Mouse (Mus musculus): Measurements from ENCODE around the gene Tmem150c. TPM values are rescaled to one million over a fixed set of nuclear protein-coding genes. Genes with fewer than 3 reads are reported as not detected.

Tmem150c gene
- total and polyA plus RNA-seq, 2 experiments: 0.07 TPM; not detected in 1

GRCm38 (mm10) chr5:100178122-100178780, 18.6 kb upstream of the Tmem150c start:
- no peak for TF ChIP-seq POLR2A (IDR thresholded peaks at IDR 0.05; ENCODE audit: extremely low read depth, insufficient read depth, low read length)
- TF ChIP-seq CTCF (IDR thresholded peaks at IDR 0.05; ENCODE audit: low read depth, low read length): no peak

GRCm38 (mm10) chr5:100177547-100177946, 17.9 kb upstream of the Tmem150c start:
- H3K4me1 ChIP-seq (ENCODE audit: control insufficient read depth, insufficient read depth, low read length): no peaks in the 10 kb centered on the region
- TF ChIP-seq POLR2A (IDR thresholded peaks at IDR 0.05; ENCODE audit: extremely low read depth, insufficient read depth, low read length): no peak
- TF ChIP-seq CTCF (IDR thresholded peaks at IDR 0.05; ENCODE audit: low read depth, low read length): no peak
- 25% methylated on average over 5 of the region's 5 CpGs for WGBS

More at GRCm38 (mm10) chr5:100178122-100178780, 18.6 kb upstream of the Tmem150c start:
- Histone ChIP-seq H3K4me3 (ENCODE audit: insufficient read depth, low read depth, low read length) (no peak overlapping the region), H3K9ac (ENCODE audit: low read depth, low read length) (no peak overlapping the region), H3K36me3 (ENCODE audit: control insufficient read depth, insufficient read depth, low read length) (no peaks in the 10 kb centered on the region), H3K4me1 (ENCODE audit: control insufficient read depth, insufficient read depth, low read length) (no peaks in the 10 kb centered on the region), H3K27ac (replicated peaks; ENCODE audit: insufficient read depth, low read depth, low read length) (no peak overlapping the region), H3K27me3 (ENCODE audit: control insufficient read depth, insufficient read depth, low read length) (no peaks in the 10 kb centered on the region), H3K79me2 (ENCODE audit: control insufficient read depth, insufficient read depth, low read length) (no peaks in the 10 kb centered on the region)
- WGBS: 84% methylated on average over 4 of the region's 4 CpGs
- DNase-seq (ENCODE audit: extremely low read depth, low read depth, low spot score): no peak

GRCm38 (mm10) chr5:100176096-100176495, 16.5 kb upstream of the Tmem150c start:
- TF ChIP-seq POLR2A (IDR thresholded peaks at IDR 0.05; ENCODE audit: extremely low read depth, insufficient read depth, low read length): no peak
- TF ChIP-seq CTCF (IDR thresholded peaks at IDR 0.05; ENCODE audit: low read depth, low read length): no peak
- Histone ChIP-seq H3K4me1 (ENCODE audit: control insufficient read depth, insufficient read depth, low read length) (no peaks in the 10 kb centered on the region), H3K27me3 (ENCODE audit: control insufficient read depth, insufficient read depth, low read length) (no peaks in the 10 kb centered on the region), H3K79me2 (ENCODE audit: control insufficient read depth, insufficient read depth, low read length) (no peaks in the 10 kb centered on the region), H3K4me3 (ENCODE audit: insufficient read depth, low read depth, low read length) (no peak overlapping the region), H3K27ac (replicated peaks; ENCODE audit: insufficient read depth, low read depth, low read length) (no peak overlapping the region), H3K9ac (ENCODE audit: low read depth, low read length) (no peak overlapping the region), H3K36me3 (ENCODE audit: control insufficient read depth, insufficient read depth, low read length) (no peaks in the 10 kb centered on the region)
- WGBS: 86% methylated on average over 5 of the region's 5 CpGs
- no peak for DNase-seq (ENCODE audit: extremely low read depth, low read depth, low spot score)

More at GRCm38 (mm10) chr5:100177547-100177946, 17.9 kb upstream of the Tmem150c start:
- H3K36me3 ChIP-seq (ENCODE audit: control insufficient read depth, insufficient read depth, low read length): no peaks in the 10 kb centered on the region
- no peak overlapping the region for H3K4me3 ChIP-seq (ENCODE audit: insufficient read depth, low read depth, low read length)
- no peak overlapping the region for H3K27ac ChIP-seq (replicated peaks; ENCODE audit: insufficient read depth, low read depth, low read length)
- H3K79me2 ChIP-seq (ENCODE audit: control insufficient read depth, insufficient read depth, low read length): no peaks in the 10 kb centered on the region
- no peak overlapping the region for H3K9ac ChIP-seq (ENCODE audit: low read depth, low read length)
- DNase-seq (ENCODE audit: extremely low read depth, low read depth, low spot score): peak; percentile 37
- no peaks in the 10 kb centered on the region for H3K27me3 ChIP-seq (ENCODE audit: control insufficient read depth, insufficient read depth, low read length)

- DNase-seq (ENCODE audit: extremely low read depth, low read depth, low spot score): no peak
- Histone ChIP-seq H3K27ac (replicated peaks; ENCODE audit: insufficient read depth, low read depth, low read length) (no peak overlapping the region), H3K4me1 (ENCODE audit: control insufficient read depth, insufficient read depth, low read length) (no peaks in the 10 kb centered on the region), H3K9ac (ENCODE audit: low read depth, low read length) (no peak overlapping the region), H3K4me3 (ENCODE audit: insufficient read depth, low read depth, low read length) (no peak overlapping the region), H3K36me3 (ENCODE audit: control insufficient read depth, insufficient read depth, low read length) (no peaks in the 10 kb centered on the region), H3K79me2 (ENCODE audit: control insufficient read depth, insufficient read depth, low read length) (no peaks in the 10 kb centered on the region), H3K27me3 (ENCODE audit: control insufficient read depth, insufficient read depth, low read length) (no peaks in the 10 kb centered on the region)
- no peak for TF ChIP-seq POLR2A (IDR thresholded peaks at IDR 0.05; ENCODE audit: extremely low read depth, insufficient read depth, low read length)
- no peak for TF ChIP-seq CTCF (IDR thresholded peaks at IDR 0.05; ENCODE audit: low read depth, low read length)
- WGBS: 82% methylated on average over 7 of the region's 7 CpGs
Observed at GRCm38 (mm10) chr5:100175582-100175981, 16.0 kb upstream of the Tmem150c start.

- WGBS: 69% methylated on average over 4 of the region's 4 CpGs
- no peaks in the 10 kb centered on the region for H3K4me1 ChIP-seq (ENCODE audit: control insufficient read depth, insufficient read depth, low read length)
- no peaks in the 10 kb centered on the region for H3K27me3 ChIP-seq (ENCODE audit: control insufficient read depth, insufficient read depth, low read length)
- TF ChIP-seq POLR2A (IDR thresholded peaks at IDR 0.05; ENCODE audit: extremely low read depth, insufficient read depth, low read length) (no peak), CTCF (IDR thresholded peaks at IDR 0.05; ENCODE audit: low read depth, low read length) (no peak)
- no peaks in the 10 kb centered on the region for H3K79me2 ChIP-seq (ENCODE audit: control insufficient read depth, insufficient read depth, low read length)
- H3K27ac ChIP-seq (replicated peaks; ENCODE audit: insufficient read depth, low read depth, low read length): no peak overlapping the region
- no peak overlapping the region for H3K9ac ChIP-seq (ENCODE audit: low read depth, low read length)
- H3K4me3 ChIP-seq (ENCODE audit: insufficient read depth, low read depth, low read length): no peak overlapping the region
- no peak for DNase-seq (ENCODE audit: extremely low read depth, low read depth, low spot score)
- H3K36me3 ChIP-seq (ENCODE audit: control insufficient read depth, insufficient read depth, low read length): no peaks in the 10 kb centered on the region
Observed at GRCm38 (mm10) chr5:100172104-100172503, 12.5 kb upstream of the Tmem150c start.
